In genomic region chr3:131310572-131310971, GRCm38 (mm10) we compare ENCODE assay signal across 19 mouse cellular contexts. TPM values are rescaled to one million over a fixed set of nuclear protein-coding genes. Genes with fewer than 3 reads are reported as not detected.
DNase-seq lines count a peak whose midpoint lies in the region; ATAC-seq and TF ChIP-seq lines count a peak whose summit lies in the region.
"Had no signal": no experiment of that assay in that cellular context is flagged by ENCODE, and none has a peak within 500 bp of the region (broad histone marks: within the 10 kb centered on the region; RNA-seq: fewer than 3 reads in every experiment).

No protein-coding gene starts in this region.

- H3K4me2 ChIP-seq in midbrain, embryonic 11.5 days: no peak overlapping the region
- H3K4me2 ChIP-seq in midbrain, embryonic 15.5 days: no peak overlapping the region
- no peak overlapping the region for H3K4me2 ChIP-seq in intestine, embryonic 16.5 days (ENCODE audit: low read depth, low read length)
- H3K4me2 ChIP-seq: embryonic facial prominence, embryonic 12.5 days; forebrain, embryonic 13.5 days; forebrain, embryonic 15.5 days had no signal

- no peaks in the 10 kb centered on the region for H3K9me3 ChIP-seq in midbrain, embryonic 11.5 days (ENCODE audit: control insufficient read depth, low read length)
- H3K9me3 ChIP-seq in midbrain, embryonic 15.5 days: no peaks in the 10 kb centered on the region
- H3K9me3 ChIP-seq in intestine, embryonic 16.5 days (ENCODE audit: control insufficient read depth, low read length): peaks cover 13% of the 10 kb centered on the region
- H3K9me3 ChIP-seq: forebrain, embryonic 15.5 days had no signal

- no peaks in the 10 kb centered on the region for H3K36me3 ChIP-seq in midbrain, embryonic 11.5 days (ENCODE audit: control insufficient read depth, insufficient read depth, low read length)
- H3K36me3 ChIP-seq in midbrain, embryonic 15.5 days (replicated peaks): no peaks in the 10 kb centered on the region
- H3K36me3 ChIP-seq in intestine, embryonic 16.5 days (ENCODE audit: control insufficient read depth, insufficient read depth, low read length): 0 out of 2 replicates have a peak, but pooled peaks cover 2% of the 10 kb centered on the region
- H3K36me3 ChIP-seq in small intestine, adult 2 months (ENCODE audit: control insufficient read depth, insufficient read depth, low read length): no peaks in the 10 kb centered on the region
- H3K36me3 ChIP-seq: embryonic facial prominence, embryonic 10.5 days; embryonic facial prominence, embryonic 12.5 days; forebrain, embryonic 15.5 days had no signal

- H3K9ac ChIP-seq in midbrain, embryonic 11.5 days (ENCODE audit: low read length): no peak overlapping the region
- no peak overlapping the region for H3K9ac ChIP-seq in midbrain, embryonic 15.5 days
- H3K9ac ChIP-seq in intestine, embryonic 16.5 days (ENCODE audit: low read depth, low read length): no peak overlapping the region
- H3K9ac ChIP-seq: embryonic facial prominence, embryonic 12.5 days; forebrain, embryonic 13.5 days; forebrain, embryonic 15.5 days had no signal

- H3K4me3 ChIP-seq in midbrain, embryonic 11.5 days (ENCODE audit: low read depth, low read length): no peak overlapping the region
- no peak overlapping the region for H3K4me3 ChIP-seq in midbrain, embryonic 15.5 days
- no peak overlapping the region for H3K4me3 ChIP-seq in intestine, embryonic 16.5 days (ENCODE audit: low read length)
- no peak overlapping the region for H3K4me3 ChIP-seq in small intestine, adult 2 months (ENCODE audit: low read depth, low read length)
- H3K4me3 ChIP-seq: embryonic facial prominence, embryonic 10.5 days; embryonic facial prominence, embryonic 12.5 days; forebrain, embryonic 13.5 days; forebrain, embryonic 15.5 days had no signal

- no peak for TF ChIP-seq POLR2A in small intestine, adult 2 months (IDR thresholded peaks at IDR 0.05; ENCODE audit: low read depth, low read length)

- peak; percentile 33 for DNase-seq in midbrain, embryonic 11.5 days (ENCODE audit: low spot score, missing footprints)
- DNase-seq in retina, embryonic 14.5 days (ENCODE audit: low spot score): no peak
- DNase-seq in yolk sac, embryonic 10.5 days (ENCODE audit: low spot score): no peak
- DNase-seq: adrenal gland, adult 2 months; adrenal gland, postnatal 10 days; adrenal gland, postnatal 25 days; cerebellum, adult 11 months; cerebellum, adult 18-20 months; cerebellum, adult 8-10 months; cerebellum, adult 9-11 months; cerebellum, postnatal 14 days; cerebellum, postnatal 36 days had no signal

- no peaks in the 10 kb centered on the region for H3K27me3 ChIP-seq in midbrain, embryonic 11.5 days (ENCODE audit: control insufficient read depth, insufficient read depth, low read length)
- H3K27me3 ChIP-seq in midbrain, embryonic 15.5 days (replicated peaks): no peaks in the 10 kb centered on the region
- H3K27me3 ChIP-seq in intestine, embryonic 16.5 days (replicated peaks; ENCODE audit: control insufficient read depth, insufficient read depth, low read length): no peaks in the 10 kb centered on the region
- no peaks in the 10 kb centered on the region for H3K27me3 ChIP-seq in small intestine, adult 2 months (ENCODE audit: control insufficient read depth, insufficient read depth, low read length)
- H3K27me3 ChIP-seq: embryonic facial prominence, embryonic 12.5 days; forebrain, embryonic 13.5 days; forebrain, embryonic 15.5 days had no signal

- no peaks in the 10 kb centered on the region for H3K4me1 ChIP-seq in midbrain, embryonic 11.5 days (ENCODE audit: control insufficient read depth, insufficient read depth, low read length)
- H3K4me1 ChIP-seq in midbrain, embryonic 15.5 days: no peaks in the 10 kb centered on the region
- H3K4me1 ChIP-seq in intestine, embryonic 16.5 days (ENCODE audit: control insufficient read depth, insufficient read depth, low read length): 0 out of 2 replicates have a peak, but pooled peaks cover 3% of the 10 kb centered on the region
- peaks cover 18% of the 10 kb centered on the region for H3K4me1 ChIP-seq in small intestine, adult 2 months (ENCODE audit: control insufficient read depth, insufficient read depth, insufficient read length, low read length)
- H3K4me1 ChIP-seq: embryonic facial prominence, embryonic 12.5 days; forebrain, embryonic 13.5 days; forebrain, embryonic 15.5 days had no signal

- 87% methylated on average over 4 of the region's 4 CpGs for WGBS in midbrain, embryonic 11.5 days
- WGBS in midbrain, embryonic 15.5 days: 90% methylated on average over 4 of the region's 4 CpGs
- 70% methylated on average over 4 of the region's 4 CpGs for WGBS in intestine, embryonic 16.5 days
- WGBS in small intestine, adult 2 months: 35% methylated on average over 4 of the region's 4 CpGs

- no peak for TF ChIP-seq CTCF in small intestine, adult 2 months (IDR thresholded peaks at IDR 0.05; ENCODE audit: extremely low read depth, insufficient read length, insufficient replicate concordance, low read depth, low read length)

- no peak for ATAC-seq in midbrain, embryonic 11.5 days (ENCODE audit: low FRiP score)
- ATAC-seq in midbrain, embryonic 15.5 days (replicated peaks): no peak
- ATAC-seq in intestine, embryonic 16.5 days: peak; percentile 75
- ATAC-seq: forebrain, embryonic 13.5 days; forebrain, embryonic 15.5 days had no signal

- no peak overlapping the region for H3K27ac ChIP-seq in midbrain, embryonic 11.5 days (ENCODE audit: low read depth, low read length)
- no peak overlapping the region for H3K27ac ChIP-seq in midbrain, embryonic 15.5 days
- H3K27ac ChIP-seq in intestine, embryonic 16.5 days (ENCODE audit: low read length): no peak overlapping the region
- peak overlapping the region; percentile 76 for H3K27ac ChIP-seq in small intestine, adult 2 months (ENCODE audit: insufficient read depth, low read depth, low read length)
- H3K27ac ChIP-seq: embryonic facial prominence, embryonic 10.5 days; embryonic facial prominence, embryonic 12.5 days; forebrain, embryonic 13.5 days; forebrain, embryonic 15.5 days had no signal

RNA-seq across cellular contexts. Expression of gene Cyp2u1, which starts 7.5 kb away (rescaled TPM):
- polyA plus RNA-seq in midbrain, embryonic 11.5 days (2014; fragmentation: Nextera tagmentation; extraction: Ambion mirVana): 1.1 and 1.9 TPM in 2 replicates
- 7.3 and 8.1 TPM in 2 replicates for polyA plus RNA-seq in midbrain, embryonic 15.5 days (2015; fragmentation: Nextera tagmentation; extraction: Ambion mirVana)
- polyA plus RNA-seq in intestine, embryonic 16.5 days (2015; fragmentation: Nextera tagmentation; extraction: Ambion mirVana): 9.7 and 11.4 TPM in 2 replicates
- 1.3 and 21.0 TPM in 2 replicates for polyA plus RNA-seq in small intestine, adult 2 months (2012; rRNA removed)

RNA-seq across cellular contexts. Expression of gene Hadh, which starts 38.7 kb away (rescaled TPM):
- polyA plus RNA-seq in midbrain, embryonic 11.5 days (2014; fragmentation: Nextera tagmentation; extraction: Ambion mirVana): 66.5 and 71.6 TPM in 2 replicates
- 20.8 and 21.1 TPM in 2 replicates for polyA plus RNA-seq in midbrain, embryonic 15.5 days (2015; fragmentation: Nextera tagmentation; extraction: Ambion mirVana)
- polyA plus RNA-seq in intestine, embryonic 16.5 days (2015; fragmentation: Nextera tagmentation; extraction: Ambion mirVana): 369 and 438 TPM in 2 replicates
- polyA plus RNA-seq in small intestine, adult 2 months (2012; rRNA removed): 118 and 314 TPM in 2 replicates
